Mouse (Mus musculus): ENCODE measurements at regions not wholly inside any gene's neighbourhood (a gene's known extent, or its start where the extent isn't known, plus 50 kb on each side); places are given as distances from the start of the nearest gene placed in this dataset.

DNA sequence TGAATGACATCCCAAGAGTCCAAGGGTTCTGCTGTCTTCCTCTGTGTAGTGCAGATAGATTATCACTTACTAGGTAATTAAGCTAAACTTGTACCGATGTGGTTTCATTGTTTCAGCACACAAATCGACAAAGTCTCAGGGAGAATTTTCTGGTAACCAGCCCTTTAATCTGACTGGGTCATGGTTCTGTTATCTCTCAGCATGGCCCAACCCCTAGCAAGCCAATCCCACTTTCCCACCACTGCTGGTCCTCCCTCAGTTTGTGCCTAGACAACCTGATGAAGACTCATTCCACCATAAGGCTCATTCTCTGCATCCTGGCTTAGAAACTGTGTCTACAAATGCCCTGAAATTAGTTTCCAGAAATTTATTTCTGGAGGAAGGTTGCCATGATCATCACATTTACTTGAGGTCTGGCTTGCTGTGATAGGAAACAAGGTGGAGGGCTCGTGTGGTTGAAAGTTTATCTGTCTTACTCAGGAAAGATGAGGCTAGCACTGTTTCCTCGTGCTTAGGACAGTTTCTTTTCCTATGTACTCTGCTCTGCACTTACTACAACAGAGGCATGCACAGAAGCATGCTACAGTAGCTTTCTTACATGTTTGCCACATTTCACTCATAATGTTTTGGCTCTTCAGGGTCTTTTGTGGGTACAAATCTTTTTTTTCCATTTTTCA is 217.0 kb upstream of the Nrp1 start:
- TF ChIP-seq POLR2A (IDR thresholded peaks at IDR 0.05; ENCODE audit: control insufficient read depth, low read depth, low read length): no peak
- TF ChIP-seq CTCF (IDR thresholded peaks at IDR 0.05; ENCODE audit: control insufficient read depth, insufficient read depth, insufficient replicate concordance, low read depth, low read length): no peak

All from testis, adult 2 months (tissue).